Mouse (Mus musculus) telencephalon, adult 2 months (tissue): Measurements from ENCODE around the gene Tgds.
A peak's percentile ranks its signal among the peaks of the same experiment; 100 is the strongest.
"Not testable (repeated sequence)": the region's sequence is repeated elsewhere in the genome, so short reads cannot be mapped to it uniquely, and the experiment has no call there.

ENCODE experiments used
- DNase-seq: peaks from one replicate; pipeline ENCODE4 v3.0.0-alpha.2; 2011; ENCODE audit warnings: low read depth, low spot score

Gene Tgds

DNA sequence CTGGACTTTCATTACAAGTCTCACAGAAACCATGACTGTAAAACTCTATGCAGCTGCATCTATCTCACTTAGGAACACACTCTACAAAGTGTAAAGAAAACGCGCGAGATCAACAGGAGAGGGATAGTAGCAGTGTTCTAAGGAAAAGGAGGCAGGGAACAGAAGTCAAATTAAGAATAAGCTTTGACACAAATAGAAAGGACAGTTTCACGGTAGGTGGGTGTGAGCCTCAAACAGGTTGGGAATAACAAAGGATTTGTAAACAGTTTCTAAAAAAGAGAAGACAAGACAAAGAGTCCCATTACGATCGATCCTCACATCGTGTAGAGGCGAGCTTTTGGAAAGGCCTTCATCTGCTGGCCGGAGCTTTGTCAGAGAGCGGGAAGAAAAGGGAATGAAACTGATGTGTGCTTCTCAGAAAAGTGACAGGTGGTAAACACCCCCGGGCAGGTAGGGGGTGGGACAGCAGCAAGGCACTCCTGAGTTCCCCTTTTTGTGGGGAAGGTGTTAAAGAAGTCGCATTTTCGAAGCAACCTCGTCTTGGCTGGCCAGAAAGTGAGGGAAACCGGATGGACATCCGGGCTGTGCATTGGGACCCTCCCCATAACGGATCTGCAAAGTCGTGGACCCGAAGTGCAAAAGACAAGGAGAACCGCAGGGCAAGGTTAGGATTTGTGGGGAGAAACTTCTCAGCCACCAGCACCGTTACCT lies 469 bp downstream of the Tgds start:
- no peak for DNase-seq

DNA sequence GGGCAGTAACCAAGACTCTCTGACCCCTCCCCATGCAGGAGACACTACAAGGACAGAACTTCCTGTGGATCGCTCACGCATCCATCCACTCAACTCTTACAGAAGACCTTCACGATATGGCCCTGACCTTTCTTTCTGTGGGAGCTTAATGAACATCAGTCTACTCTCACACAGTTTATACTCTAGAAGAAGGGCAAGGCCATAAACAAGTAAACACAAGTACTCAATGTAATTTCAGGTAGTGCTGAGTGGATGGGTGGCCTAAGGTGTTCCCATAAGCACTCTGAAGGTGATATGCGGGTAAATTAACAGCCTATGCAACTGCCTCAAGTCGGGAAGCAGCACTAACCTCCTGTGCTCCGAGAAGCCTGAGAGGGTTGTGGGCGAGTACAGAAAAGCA lies 1.1 kb downstream of the Tgds start:
- DNase-seq: no peak

DNA sequence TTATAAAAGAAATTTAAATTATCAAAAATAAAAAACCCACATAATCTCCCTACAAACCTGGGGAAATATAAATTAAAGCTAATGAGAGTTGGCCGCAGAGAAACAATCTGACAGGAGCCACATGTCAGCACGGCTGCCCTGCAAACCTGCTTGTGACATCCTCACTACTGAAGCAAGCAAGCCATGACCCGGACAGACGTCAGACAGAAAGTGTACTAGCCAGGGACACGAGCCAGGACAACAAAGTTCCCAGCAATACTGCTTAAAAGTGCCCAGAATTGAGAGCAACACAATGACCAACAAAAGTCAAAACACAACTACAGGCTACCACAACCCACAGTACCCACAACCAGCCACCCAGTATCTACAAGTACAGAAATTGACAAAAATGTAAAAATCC lies 6.3 kb downstream of the Tgds start:
- no peak for DNase-seq

GRCm38 (mm10) chr14:118124771-118125170 lies 7.8 kb downstream of the Tgds start:
- no peak for DNase-seq

- no peak for DNase-seq
Measured at GRCm38 (mm10) chr14:118124129-118124528, 8.4 kb downstream of the Tgds start.

DNA sequence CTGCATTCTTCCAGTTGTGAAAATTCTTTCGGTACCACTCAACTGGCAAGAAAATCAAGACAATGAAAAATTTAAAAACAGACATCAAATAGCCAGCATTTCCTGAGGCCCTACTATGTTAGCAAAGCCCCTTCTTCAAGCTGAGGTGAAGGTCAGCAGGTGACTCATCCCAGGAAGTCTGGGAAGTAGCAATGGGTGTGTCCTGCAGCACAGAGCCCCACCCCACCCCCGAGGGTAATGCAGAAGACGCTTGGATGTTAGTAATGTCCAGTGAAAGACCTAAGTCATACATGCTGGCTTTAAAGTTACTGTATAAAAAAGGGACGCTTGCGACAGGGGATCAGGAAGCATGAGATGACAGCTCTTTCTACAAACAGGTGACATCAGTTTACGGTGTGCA lies 19.4 kb downstream of the Tgds start:
- DNase-seq: no peak

DNA sequence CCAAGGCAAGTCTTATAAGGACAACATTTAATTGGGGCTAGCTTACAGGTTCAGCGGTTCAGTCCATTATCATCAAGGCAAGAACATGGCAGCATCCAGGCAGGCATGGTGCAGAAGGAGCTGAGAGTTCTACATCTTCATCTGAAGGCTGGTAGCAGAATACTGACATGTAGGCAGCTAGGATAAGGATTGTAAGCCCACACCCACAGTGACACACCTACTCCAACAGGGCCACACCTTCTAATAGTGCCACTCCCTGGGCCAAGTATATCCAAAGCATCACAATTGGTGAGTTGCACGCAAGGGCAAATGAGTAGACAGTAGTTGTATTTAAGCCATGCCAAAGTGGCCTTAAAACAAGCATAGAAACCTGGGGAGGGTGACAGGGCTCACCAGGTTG lies 25.1 kb downstream of the Tgds start:
- not testable (repeated sequence) for DNase-seq

DNA sequence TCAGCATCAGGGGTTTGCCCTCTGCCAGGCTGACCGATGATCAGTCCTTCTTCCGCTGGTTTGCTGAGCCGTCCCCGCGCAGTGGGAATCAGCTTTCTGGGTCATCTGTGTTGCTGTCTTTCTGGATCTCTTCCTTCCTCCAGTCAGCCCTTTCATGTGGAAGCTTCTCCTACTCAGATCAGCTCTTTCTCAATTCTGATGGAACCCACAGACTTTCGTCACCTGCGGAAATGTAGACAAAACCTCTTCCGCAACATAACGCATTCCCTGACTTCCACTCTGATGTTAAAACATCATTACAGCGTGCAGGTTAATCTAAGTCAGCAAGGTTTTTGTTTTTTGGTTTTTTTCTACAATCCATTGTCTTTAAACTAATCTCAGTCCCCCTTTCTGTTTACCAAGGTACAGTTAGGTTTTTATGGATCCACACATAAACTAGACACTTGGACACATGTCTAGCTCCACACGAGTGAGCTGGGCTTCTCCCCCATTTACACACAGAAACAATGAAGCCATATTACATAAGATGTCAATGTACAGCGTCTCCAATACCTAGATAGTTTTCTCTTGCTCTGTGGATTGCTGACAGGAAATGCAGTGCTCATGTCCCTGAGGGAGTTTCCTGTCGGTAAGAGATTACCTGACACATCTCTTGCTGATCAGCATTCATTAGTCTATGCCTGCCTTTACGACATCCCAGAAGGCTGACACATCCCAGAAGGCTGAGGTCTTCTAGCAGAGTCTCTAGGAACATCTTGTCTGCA lies 31.1 kb downstream of the Tgds start:
- no peak for DNase-seq

DNA sequence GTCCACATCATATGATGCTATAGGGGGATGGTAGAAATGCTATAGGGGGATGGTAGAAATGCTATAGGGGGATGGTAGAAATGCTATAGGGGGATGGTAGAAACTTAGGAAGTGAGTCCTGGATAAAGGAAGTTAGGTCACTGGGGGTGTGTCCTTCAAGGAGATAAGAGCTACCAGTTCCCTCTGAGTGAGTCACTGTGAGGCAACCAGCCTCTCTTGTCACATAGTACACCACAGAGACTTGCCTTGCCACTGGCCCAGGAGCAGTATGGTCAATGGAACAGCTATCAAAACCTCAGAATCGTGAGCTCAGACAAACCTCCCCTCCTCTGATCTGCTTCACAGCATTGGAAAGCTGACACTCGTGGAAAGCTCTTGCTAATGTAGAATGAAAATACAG lies 34.3 kb downstream of the Tgds start:
- DNase-seq: no peak

DNA sequence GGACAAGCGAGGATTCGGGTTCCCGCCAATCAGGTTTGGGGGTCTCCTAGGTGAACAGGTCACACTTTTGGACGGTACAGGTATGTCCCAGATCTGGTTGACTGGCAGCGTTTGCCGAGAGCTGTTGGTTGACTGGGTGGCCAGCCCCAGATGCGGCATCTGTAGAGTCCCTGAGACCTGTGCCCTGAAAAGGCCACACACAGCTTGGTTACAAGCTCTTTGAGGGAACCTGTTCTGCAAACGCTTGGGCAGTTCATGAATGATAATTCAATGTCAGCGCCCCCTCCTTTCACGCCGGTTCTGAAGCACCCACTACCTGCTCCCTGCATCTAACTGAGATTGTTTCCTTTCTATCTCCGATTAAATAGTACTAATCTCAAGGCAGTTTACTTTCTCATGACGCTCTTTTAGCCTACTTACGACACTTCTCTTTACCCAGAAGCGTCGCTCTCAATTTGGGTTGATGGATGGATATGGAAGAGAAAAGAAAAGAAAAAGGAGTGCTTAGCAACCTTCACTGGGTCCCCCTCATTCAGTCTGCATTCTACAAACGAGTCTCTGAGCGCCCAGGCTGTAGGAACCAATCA lies 42.7 kb downstream of the Tgds start:
- peak; percentile 9 for DNase-seq

DNA sequence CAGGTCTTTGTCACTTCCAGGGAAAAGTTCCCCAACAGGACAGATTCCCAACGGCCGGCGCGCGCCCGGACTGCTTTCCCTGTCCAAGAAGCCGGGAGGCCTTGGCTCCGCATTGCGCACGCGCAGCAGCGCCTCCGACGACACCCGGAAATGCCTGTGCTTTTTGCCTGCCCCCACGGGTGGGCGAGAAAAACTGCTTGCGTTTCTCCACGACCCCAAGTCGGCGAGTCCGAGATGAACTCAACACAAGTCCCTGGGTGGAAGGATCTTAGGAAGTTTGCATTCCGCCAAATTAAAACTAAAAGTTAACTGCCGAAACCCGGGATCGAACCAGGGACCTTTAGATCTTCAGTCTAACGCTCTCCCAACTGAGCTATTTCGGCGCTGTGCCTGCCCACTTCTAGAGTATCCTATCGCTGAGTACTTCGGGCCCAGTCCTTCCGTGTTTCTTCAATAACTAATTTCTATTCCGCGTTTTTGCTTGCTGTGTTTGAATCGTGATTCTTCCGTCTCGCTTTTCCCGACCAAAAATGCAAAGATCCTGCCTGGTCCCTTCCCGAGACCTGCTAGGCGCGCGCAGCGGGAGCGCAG lies 43.2 kb downstream of the Tgds start:
- DNase-seq: peak; percentile 70

GRCm38 (mm10) chr14:118088437-118089207 lies 43.9 kb downstream of the Tgds start:
- DNase-seq: peak; percentile 5

DNA sequence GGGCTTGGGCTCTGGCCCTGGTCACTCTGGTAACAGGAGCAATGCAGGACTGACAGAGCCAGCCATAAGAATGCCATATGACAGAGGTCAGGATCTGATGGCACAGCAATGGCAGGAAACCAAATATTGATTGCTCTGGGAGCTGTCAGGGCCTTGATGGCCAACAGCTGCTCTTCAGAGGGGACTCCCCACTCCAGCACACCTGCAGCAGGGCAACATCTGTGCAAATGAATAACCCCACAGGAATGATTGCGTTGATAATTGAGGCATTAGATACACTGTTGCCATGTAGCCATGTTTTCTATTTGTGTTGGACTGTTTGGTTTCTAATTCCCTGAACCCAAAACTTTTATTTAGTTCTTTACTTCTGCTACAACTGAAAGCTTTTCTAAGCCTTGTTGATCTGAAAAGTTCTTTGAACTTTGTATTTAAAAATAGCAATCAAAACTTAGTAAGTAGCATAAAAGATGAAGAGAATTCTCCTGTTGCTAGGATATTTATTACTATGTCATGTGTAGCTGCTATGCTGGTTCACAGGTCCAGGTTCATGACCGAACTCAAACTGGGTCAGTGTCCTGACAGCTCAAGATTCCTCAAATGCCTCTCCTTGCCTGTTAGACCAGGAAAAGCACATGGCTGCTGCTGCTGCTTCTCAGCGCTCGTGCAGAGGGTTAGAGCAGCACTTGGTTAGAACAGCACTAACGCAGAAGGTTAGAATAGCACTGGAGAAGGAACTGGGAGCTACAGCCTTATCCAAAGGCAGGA lies 46.1 kb downstream of the Tgds start:
- DNase-seq: no peak

DNA sequence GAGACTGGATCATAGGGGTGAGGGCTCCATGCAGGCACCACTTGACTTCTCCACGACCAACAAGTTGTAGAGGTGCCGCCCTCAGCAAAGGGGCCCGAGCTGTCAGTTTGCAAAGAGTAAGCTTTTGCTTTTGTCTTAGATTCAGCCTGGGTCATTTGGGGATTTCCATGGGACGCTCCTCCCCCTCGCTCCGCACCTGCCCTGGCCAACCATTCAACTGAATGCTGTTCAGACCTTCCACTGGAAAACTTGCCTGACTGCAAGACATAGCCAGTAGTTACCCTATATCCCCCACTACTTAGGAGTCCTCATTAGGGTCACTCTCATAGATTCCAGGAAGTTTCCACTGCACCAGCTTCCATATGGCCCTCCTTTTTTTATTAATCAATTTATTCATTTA lies 48.7 kb downstream of the Tgds start:
- no peak for DNase-seq

GRCm38 (mm10) chr14:118080606-118081005 lies 51.9 kb downstream of the Tgds start:
- DNase-seq: no peak

DNA sequence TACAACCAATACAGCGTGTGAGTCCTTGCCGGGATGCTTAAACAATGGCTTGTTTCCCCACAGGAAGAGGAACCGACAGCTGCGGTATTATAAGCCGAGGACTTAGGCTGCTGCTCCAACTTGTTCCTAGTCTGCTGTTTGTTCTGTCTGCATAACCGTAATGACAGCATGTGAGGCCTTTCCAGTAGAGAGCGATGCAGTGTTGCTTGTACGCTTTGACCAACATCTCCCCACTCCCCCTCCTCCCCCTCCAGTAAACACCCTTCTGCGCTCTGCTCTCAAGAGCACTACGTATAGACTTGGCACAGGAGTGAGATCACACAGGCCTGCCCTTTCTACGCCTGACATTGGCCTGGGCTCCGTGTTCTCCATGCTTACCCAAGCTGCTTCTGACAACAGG lies 62.5 kb downstream of the Tgds start:
- DNase-seq: no peak

- DNase-seq: no peak
Measured at GRCm38 (mm10) chr14:118069439-118070079, 63.0 kb downstream of the Tgds start.
